Mouse (Mus musculus): ENCODE measurements around the gene Ssh1.

The Ssh1 gene

DNA sequence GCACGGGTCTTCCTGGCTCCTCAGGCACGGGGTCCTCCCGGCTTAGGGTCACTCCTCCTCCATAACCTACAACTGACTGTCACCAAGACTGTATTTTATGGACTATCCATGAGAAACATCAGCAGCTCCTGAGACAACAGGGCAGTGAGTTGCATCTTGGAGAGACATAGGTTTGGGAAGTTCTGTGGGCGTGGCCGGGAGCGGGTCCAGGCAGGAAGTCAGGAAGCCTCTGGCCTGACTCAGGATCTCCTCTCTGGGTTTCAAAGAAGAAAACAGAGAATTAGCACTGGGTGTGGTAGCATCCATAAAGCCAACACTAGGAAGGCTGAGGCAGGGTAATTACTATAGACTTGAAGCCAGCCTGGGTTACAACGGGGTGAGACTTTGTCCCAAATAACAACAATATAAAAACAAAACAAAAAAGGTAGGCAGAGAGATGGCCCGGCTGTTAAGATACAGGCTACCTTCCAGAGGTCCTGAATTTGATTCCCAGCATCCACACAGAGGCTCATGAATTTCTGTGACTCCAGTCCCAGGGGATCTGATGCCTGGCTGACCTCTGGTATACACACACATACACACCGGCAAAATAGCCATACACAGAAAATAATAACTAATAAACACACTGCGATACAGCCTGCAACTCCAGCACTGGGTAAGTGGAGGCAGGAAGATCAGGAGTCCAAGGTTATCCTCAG lies 63.6 kb downstream of the Ssh1 start:
- DNase-seq: peak; percentile 61 to 72

DNA sequence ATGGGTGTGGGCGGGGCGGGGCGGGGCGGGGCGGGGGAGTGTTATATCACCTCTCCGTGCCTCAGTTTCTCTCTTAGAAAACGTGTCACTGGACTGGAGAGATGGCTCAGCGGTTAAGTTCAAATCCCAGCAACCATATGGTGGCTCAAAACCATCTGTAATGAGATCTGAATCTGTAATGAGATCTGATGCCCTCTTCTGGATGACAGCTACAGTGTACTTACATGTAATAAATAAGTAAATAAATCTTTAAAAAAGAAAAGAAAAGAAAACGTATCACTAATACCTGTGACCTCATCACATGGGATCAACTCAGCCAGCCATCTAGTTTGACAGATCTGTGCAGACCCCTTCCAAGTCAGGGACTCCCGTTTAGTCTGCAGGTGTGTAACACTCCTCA lies 64.2 kb downstream of the Ssh1 start:
- no peak for DNase-seq

DNA sequence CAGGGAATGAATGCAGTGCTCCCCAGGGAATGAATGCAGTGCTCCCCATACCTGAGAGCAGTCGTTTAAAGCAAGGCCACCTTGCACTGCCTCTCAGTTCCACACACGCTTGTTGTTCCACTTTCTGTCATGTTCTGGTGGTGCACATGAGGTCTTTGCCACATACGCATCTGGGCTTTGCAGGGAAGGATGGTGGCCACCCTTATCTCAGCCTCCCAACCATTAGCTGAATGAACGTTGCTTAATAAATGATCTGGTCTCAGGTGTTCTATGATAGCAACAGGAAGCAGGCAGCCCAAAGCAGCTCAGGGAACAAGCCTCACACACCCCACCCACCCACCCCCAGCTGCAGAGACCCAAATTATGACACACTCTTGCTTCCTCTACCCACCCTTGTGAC lies 69.1 kb downstream of the Ssh1 start:
- DNase-seq: no peak

DNA sequence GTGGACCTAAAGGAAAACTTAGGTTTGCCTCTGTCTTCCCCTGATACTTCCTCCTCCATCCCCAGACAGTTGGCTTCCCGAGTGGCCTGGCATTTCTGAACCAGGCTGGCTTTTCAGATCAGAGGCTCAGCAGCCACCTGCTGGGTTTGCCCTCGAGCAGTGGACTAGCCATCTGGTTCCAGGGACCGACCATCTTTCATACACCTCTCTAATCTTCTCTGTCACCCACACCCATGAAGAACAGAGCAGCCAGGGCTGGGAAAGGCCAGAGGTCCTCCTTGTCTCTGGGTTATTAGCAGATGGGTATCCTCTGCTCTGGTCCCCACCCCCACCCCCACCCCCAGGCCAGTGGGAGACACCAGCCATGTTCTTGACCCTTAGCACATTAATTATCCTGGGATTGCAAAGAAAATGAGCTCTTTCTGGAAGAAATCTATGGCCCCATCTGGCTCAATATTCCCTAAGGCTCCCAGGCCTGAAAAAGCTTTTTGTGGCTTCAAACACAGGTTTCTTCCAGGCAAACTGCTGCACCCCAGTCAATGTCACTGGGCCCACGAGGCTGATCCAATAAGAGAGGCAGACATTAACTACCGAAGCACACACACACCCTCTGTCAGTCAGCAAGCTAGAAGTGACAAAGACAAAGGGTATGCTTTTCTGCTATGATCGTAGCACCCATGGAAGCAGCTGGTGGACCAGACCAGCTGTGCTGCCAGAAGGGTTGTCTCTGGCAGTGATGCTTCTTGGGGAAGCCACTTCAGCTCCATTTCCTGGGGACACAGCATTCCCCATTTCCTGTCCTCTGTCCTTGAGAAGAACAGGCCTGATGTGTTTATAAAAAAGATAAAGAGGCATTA lies 72.2 kb downstream of the Ssh1 start:
- no peak for DNase-seq

DNA sequence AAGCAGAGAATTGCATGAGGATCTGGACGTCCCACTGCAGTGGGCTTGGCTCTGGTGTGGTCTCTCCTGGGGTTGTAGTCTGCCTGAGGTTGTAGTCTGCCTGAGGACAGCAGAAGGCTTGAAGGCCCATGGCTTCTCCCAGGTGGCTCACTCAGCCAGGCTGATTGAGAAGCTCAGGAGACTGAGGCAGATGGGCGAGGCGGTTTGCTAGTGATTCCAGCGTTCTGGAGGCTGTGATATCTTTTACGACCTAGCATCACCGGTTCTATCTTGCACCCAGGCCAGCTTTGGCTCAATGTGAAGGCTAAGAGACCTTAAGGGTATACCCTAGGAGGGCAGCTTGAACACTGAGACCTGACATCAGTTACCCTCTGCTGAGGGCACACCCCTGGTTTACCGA lies 74.6 kb downstream of the Ssh1 start:
- no peak for DNase-seq

DNA sequence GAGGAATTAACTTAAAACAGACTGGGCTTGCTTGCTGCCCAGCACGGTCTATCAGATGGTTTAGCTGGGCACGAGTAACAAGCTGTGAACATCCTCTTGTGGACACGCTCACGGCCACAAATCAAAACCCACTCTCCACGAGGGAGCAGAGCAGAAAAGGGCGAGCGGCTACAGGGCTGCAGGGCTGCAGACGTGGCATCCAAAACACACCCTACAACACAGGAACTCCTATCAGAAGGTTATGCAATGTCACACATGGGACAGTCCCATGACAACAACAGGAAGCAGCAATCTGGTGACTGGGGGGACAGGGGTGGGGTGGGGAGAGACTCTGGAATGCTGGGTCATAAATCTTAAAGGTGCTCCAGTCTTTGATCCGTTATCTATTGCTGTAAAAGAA lies 75.0 kb downstream of the Ssh1 start:
- peak in 1 of 2 experiments; percentile 57 for DNase-seq

DNA sequence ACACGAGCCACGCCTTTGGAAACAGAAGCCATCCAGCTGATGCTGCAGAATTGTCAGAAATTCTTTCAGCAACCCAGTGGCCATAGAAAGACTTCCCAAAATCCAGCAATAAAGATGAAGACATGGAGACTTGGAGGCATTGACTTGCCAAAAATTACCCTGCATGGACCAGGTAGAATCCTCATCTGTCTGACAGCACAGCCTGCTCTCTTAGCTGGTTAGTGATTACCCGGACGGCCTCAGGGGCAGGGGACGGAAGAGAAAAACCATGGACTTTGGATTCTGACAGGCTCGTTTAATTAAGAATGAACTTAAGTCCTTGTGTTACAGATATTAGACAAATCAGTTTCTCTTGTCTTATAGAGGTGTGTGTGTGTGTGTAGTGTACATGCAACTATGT lies 83.0 kb downstream of the Ssh1 start:
- peak in 1 of 2 experiments; percentile 51 for DNase-seq

DNA sequence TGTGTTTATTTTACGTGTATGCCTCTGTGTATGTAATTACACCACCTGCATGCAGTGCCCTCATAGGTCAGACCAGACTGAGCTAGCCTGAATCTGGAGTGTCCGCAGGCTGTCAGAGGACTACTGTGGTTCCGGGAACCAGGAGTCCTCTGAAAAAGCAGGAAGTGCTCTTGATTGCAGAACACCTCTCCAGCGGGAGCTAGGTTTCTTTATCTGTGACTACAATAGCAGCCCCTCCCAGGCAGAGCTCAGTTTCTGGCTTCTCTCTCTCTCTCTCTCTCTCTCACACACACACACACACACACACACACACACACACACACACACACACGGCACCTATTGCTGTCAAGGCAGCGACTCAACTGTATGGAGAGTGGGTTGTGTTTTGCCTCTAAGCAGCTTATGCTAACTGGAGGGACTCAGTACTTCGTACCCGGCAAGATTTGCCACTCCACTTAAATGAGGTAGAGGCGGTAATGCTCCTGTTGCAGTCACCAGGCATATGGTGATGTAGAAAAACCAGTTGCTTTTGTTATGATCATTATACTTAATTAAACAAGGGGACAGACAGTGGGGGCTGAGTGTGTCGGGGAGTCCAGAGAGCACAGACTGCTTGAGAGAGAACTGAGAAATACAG lies 83.5 kb downstream of the Ssh1 start:
- no peak for DNase-seq

DNA sequence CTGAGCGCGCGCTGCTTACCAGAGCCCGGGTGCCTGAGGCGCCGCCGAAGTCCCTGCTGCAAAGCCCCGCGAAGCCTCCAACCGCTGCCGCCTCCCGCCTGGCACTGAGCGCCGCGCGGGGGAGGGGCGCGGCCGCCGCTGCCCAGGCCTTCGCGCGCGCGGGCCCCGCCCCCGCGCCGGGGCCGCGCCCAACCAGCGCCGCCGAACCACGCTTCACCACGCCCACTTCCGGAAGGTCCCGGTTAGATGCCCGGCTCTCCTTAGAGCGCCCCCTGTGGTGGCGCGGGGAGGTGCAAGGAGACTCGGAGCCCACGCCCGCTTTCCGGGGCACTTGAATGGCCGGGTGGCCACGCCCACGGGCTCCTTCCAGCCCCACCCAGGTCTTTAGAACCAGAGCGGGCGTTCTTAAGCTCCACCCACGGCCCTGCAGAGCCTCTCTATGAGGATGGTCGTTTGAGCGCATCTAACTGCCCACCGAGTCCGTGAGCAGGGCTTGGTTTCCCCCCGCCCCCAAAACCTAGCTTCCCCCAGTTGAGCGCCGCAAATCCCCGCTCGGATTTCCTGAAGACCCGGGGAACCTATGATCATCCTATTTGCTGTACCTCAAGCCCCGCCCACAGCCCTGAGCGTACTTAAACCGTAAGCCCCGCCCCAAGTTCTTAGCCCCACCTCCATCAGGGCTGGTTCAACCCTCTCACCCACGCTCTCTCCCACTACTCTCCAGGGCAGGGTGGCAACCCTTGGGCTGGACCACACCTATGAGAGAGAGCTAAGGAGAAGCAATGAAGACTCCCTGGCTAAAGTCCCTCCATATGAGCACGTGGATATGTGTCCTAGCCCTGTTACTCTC lies 84.9 kb downstream of the Ssh1 start, which contains the start of gene Coro1c:
Gene Coro1c, minus strand, starts transcription at position 167 of the 850 bp plus-strand sequence.
- peak; percentile 100 for DNase-seq

DNA sequence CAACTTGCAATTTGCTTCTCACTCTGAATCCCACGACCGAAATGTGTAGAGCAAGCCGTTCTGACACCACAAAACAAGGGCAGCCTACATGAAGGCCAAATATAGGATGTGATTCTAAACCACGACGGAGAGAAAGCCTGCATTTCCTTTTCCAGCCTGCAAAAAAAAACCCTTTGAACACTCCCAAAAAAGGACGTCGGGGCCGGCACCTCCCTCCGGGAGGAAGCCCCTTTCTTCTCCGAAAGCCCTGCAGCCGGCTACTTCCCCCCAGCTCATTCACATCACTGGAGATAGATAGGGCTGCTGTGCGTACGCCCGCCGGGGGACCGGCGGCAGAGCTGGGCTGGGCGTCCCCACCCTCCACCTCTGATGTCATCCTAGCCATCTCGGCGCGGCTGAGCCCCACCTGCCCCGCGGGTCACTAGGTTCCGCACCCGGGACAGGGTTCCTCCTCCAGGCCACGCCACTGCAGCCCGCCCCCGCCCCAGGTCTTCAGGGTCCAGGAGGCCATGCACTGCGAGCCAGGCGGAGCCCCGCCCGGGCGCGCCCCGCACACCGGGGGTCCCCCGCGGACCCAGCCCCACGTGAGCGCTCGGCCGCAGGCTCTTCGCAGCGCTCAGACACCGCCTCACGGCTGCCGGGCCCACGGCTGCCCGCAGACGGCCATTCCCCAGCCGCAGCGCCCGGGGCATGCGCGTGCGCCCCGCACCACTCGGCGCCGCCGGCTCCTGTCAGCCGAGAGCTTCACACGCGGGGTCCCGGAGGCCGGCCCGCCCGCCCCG lies 85.7 kb downstream of the Ssh1 start:
- DNase-seq: peak; percentile 69 to 82

DNA sequence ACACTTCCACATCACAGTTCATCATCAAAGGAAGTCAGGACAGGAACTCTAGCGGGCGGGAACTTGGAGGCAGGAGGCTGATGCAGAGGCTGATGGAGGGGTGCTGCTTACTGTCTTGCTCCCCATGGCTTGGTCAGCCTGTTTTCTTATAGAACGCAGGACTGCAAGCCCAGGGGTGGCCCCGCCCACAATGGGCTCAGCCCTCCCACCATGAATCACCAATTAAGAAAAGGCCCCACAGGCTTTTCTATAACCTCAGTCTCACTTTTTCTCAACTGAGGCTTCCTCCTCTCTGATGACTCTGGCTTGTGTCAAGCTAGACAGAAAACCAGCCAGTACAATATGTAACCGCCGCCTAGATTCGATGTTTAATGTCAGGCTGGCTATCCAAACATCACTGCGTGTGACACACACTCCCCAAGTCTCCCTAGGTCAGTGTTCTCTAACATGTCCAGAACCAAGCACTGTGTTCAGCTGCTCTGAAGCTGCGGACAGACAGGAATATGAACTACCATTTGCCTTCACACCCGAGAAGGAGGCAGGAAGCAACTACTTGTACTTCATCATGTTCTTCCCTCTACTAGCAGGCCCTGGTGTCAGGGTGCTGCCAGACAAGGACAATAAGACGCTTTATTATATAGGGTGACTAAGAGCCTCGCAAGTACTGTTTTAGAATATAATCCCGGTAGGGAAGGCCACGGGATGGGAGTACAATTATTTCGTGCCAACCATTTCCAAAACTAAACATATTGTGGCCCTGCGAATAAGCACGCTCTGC lies 86.5 kb downstream of the Ssh1 start:
- peak; percentile 70 to 78 for DNase-seq

DNA sequence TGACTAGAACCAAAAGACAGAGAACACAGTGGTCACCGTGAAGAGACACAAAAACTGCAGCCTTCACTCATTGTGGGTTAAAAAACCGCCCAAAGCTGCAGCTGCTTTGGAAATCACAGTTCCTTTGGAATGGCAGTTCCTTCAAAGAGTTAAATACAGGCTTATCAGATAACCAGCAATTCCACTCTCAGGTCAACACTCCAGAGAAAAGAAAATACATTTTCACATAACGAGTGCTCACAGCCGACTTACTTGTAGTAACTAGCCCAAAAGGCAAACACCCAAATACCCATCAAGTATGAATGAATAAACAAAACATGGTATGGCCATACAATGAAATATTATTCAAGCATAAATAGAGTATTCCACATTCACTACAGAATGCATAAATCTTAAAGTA lies 88.7 kb downstream of the Ssh1 start:
- DNase-seq: no peak

DNA sequence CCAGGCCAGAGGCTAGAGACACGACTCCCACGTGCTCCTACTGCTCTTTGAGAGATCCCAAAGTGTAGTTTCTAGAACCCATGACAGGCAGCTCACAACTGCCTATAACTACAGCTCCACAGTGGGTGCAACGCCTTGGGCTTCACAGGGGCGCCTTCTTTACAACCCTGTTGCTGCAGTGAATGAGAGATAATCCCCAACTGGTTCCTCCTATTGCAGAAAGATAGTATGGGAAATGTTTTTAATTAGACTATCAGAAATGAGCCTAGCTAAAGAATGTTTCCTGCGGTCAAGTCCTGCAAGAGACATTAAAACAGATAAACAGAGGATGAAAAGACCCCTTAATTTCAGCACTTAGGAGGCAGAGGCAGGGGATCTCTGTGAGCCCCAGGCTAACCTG lies 90.7 kb downstream of the Ssh1 start:
- no peak for DNase-seq

DNA sequence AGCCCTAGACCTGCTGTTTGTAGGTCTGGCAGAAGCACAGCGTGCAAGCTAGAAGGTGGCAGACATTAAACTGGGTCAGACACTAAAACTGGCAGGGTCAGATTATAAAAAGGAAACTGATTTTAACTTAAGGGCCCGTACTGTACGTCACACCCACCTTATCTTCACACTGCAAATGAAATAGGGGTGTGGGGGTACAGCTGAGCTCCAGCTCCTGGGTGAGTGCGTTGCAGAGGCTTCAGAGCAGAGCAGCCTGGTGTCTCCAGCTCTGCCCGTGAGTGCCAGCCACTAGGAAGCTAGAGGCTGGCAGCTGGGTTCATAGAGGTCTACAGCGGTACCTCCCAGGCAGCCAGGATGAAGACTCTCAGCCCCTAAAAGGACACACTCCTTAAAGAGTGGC lies 91.7 kb downstream of the Ssh1 start:
- no peak for DNase-seq

DNA sequence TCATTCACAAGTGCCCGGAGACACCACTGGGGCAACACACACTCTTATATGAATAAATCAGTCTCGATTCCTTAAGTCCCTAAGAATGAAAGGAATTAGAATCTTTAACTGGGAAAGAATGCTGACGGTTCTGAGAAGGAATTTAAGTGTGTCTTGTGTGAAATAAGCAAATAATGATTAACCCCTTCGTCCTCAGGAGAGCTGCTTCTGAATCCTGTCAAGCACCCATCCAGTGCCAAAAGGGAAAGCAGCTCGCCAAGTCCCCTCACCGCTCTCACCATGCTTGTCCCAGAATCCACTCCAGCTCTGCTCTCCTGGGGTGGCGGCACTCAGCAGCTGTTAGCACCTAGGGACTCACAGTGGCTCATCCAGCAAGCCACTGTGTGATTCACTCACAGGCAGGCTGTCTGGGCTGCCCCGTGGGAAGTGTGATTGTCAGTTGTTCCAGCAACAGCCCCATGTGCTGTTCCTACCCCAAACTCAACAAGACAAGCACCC lies 92.6 kb downstream of the Ssh1 start:
- no peak for DNase-seq

DNA sequence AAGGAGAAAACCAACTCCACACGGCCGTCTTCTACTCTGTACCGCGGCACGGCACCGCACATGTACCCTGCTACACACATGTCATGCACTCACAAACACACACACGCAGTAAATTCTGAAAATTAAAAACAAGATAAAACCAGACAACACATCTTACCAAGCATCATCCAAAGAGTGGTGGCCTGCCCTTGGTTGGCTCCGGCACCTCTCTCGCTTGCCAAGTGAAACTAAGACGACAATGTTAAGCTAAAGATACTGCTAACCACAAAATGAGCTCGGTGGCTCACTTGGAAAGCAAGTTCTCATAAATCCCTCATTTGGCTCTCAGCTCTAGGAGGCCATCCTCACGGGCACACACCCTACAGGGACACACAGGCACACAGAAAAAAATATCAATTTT lies 94.2 kb downstream of the Ssh1 start:
- DNase-seq: no peak

DNA sequence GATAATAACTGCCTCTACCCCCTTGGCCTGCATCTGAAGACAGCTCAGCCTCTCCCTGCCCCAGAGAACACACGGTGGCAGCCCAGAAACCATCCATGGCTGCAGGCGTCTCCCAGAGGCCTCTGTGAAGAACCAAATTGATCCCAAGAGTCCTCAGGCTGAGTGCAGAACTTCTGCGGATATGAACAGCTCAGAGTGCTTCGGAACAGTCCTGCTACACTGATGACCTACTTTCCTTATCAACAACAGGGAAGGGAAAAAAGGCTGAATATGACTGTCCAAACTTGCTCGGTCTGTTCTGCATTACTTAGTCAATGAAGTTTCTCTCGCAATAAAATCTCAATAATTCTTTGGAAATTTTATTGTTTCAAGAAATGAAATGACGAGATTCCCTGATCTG lies 101.7 kb downstream of the Ssh1 start:
- DNase-seq: no peak

DNA sequence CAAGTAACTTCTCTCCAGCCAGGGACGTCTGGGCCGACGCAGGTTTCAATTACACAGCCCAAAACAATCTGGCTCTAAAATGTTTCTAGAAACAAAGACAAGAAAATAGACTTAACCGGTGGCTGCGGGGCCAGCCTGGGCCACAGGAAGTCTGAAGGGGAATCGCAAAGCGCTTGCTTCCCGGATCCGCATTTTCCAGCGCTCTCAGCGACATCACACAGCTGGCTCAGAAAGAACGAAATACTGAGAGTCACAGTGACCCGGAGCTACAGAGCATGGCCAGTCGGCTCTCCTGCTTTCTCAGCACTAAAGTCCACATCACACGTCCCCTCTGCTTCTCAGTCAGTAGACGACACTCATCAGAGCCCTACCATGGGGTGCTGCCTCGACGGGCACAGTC lies 102.8 kb downstream of the Ssh1 start:
- DNase-seq: peak; percentile 72 to 80

DNA sequence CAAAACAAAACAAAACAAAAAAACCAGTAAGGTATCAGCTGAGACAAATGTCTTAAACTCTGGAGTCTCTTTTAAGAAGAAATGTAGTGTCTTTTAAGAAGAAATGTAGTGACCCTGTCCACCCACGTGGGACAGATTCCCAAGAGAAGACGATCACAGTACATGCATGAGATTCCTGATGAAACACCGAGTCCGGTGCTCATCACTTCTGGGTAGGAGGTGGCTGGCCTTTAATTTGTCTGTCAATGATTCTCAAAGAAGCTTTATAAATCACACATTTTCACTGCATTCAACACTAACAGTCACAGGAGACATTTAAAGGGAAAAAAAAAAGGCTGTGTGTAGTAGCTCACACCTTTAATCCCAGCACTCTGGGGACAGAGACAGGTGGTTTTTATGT lies 103.8 kb downstream of the Ssh1 start:
- DNase-seq: no peak

DNA sequence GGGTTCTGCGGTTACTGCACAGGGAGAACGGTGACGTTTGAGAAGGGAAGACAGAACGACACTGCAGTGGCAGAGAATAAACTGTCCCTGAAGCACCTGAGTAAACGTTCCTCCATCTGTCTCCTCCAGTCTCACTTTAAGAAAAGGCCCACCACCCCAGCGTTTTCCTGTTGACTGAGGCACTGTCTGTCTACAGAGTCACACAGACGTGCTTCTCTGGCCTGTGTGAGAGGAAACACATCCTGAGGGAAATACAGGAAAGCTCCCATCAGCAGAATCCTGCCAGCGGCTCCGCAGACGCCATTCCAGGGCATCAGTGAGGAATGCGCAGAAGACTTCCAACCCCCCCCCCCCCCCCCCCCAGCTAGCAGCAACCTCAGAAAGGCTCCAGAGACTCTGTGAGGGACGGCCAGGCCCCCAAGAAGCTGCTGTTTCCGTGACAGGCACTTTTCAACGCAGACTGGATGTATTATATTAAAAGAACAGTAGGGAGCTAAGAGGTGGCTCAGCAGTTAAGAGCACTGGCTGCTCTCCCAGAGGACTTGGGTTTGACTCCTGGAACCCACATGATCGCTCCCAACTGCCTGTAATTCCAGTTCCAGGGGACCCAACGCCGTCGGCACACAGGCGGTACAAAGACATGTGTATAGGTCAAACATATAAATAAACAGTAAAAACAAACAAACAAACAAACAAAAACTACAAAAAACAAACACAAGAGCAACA lies 104.3 kb downstream of the Ssh1 start:
- DNase-seq: peak; percentile 58 to 75

Data from kidney, postnatal 4 days (tissue).